Mouse (Mus musculus) forebrain, embryonic 16.5 days (tissue): ENCODE measurements around the gene Antxr2. TPM values are rescaled to one million over a fixed set of nuclear protein-coding genes. Genes with fewer than 3 reads are reported as not detected.

Experiments used
- ATAC-seq: fragments of 200-750 bp; cut with Nextera tagmentation; 2 replicates; pipeline ENCODE4 v1.8.0; 2017; ENCODE audit warnings: mild to moderate bottlenecking, moderate library complexity
- H3K27ac ChIP-seq: fragments of 300-500 bp; sonication (generic); 2 replicates; pipeline ENCODE4 v1.5.1; 2014; ENCODE audit warnings: low read length, control low read depth
- H3K27me3 ChIP-seq: fragments of 300-500 bp; sonication (generic); replicated peaks from 2 replicates; pipeline ENCODE4 v1.6.1; 2014; ENCODE audit warnings: low read length; ENCODE audit not compliant: control insufficient read depth, insufficient read depth
- H3K36me3 ChIP-seq: fragments of 300-500 bp; sonication (generic); 2 replicates; pipeline ENCODE4 v1.6.1; 2014; ENCODE audit not compliant: control insufficient read depth, insufficient read depth
- H3K4me1 ChIP-seq: fragments of 300-500 bp; sonication (generic); replicated peaks from 2 replicates; pipeline ENCODE4 v1.6.1; 2014; ENCODE audit warnings: low read length; ENCODE audit not compliant: control insufficient read depth, insufficient read depth
- H3K4me2 ChIP-seq: fragments of 300-500 bp; sonication (generic); 2 replicates; pipeline ENCODE4 v1.6.1; 2014; ENCODE audit warnings: mild to moderate bottlenecking, low read length, control low read depth
- H3K4me3 ChIP-seq: fragments of 300-500 bp; sonication (generic); replicated peaks from 2 replicates; pipeline ENCODE4 v1.5.1; 2014; ENCODE audit warnings: mild to moderate bottlenecking, low read length, control low read depth
- H3K9ac ChIP-seq: fragments of 300-500 bp; sonication (generic); replicated peaks from 2 replicates; pipeline ENCODE4 v1.6.1; 2014; ENCODE audit warnings: low read depth, low read length, control low read depth
- H3K9me3 ChIP-seq: fragments of 300-500 bp; sonication (generic); 2 replicates; pipeline ENCODE4 v1.6.1; 2016; ENCODE audit warnings: low read length; ENCODE audit not compliant: control insufficient read depth
- WGBS: fragments of 180-500 bp; shearing (Covaris S2); extraction: QIAGEN DNeasy Blood & Tissue Kit; methylation state at CpG from one replicate; pipeline ENCODE4 v1.1.7; 2014; 5-methylcytosine and 5-hydroxymethylcytosine counted together
- polyA plus RNA-seq: library from polyadenylated mRNA; unstranded; fragments of >200 nt; fragmentation: Nextera tagmentation; extraction: Ambion mirVana; gene quantifications from 2 replicates; pipeline ENCODE4 v1.2.1, GENCODE M21; 2015

Gene Antxr2
- polyA plus RNA-seq, 1 experiment from 2014 or later: 4.1 TPM

GRCm38 (mm10) chr5:97835418-97835817, 195.4 kb downstream of the Antxr2 start:
- H3K27me3 ChIP-seq: no peaks in the 10 kb centered on the region
- no peak for ATAC-seq

GRCm38 (mm10) chr5:97834770-97835169, 196.1 kb downstream of the Antxr2 start:
- H3K9ac ChIP-seq: no peak overlapping the region
- no peaks in the 10 kb centered on the region for H3K36me3 ChIP-seq
- WGBS: 70% methylated on average over 1 of the region's 1 CpGs
- no peak overlapping the region for H3K4me2 ChIP-seq
- no peaks in the 10 kb centered on the region for H3K27me3 ChIP-seq
- no peaks in the 10 kb centered on the region; the same call in 1 of the 2 replicates for H3K4me1 ChIP-seq
- no peak for ATAC-seq
- H3K4me3 ChIP-seq: no peak overlapping the region
- H3K27ac ChIP-seq: no peak overlapping the region
- no peaks in the 10 kb centered on the region for H3K9me3 ChIP-seq

More at GRCm38 (mm10) chr5:97835418-97835817, 195.4 kb downstream of the Antxr2 start:
- Histone ChIP-seq H3K4me1 (no peaks in the 10 kb centered on the region; the same call in 1 of the 2 replicates), H3K9me3 (no peaks in the 10 kb centered on the region), H3K9ac (no peak overlapping the region), H3K36me3 (no peaks in the 10 kb centered on the region), H3K4me2 (no peak overlapping the region), H3K27ac (no peak overlapping the region), H3K4me3 (no peak overlapping the region)
- 61% methylated on average over 2 of the region's 2 CpGs for WGBS

Other genes starting within 250 kb of the Antxr2 start
- 6.4 and 7.1 TPM in 2 replicates for gene Prdm8, start 136.2 kb upstream of the Antxr2 start, polyA plus RNA-seq
- 0.50 and 0.85 TPM in 2 replicates for gene Fgf5, start 223.1 kb upstream of the Antxr2 start, polyA plus RNA-seq